Mouse (Mus musculus): Measurements from ENCODE around the gene Tbpl2. TPM values are rescaled to one million over a fixed set of nuclear protein-coding genes. Genes with fewer than 3 reads are reported as not detected.

Gene Tbpl2
- total RNA-seq (2021): not detected

DNA sequence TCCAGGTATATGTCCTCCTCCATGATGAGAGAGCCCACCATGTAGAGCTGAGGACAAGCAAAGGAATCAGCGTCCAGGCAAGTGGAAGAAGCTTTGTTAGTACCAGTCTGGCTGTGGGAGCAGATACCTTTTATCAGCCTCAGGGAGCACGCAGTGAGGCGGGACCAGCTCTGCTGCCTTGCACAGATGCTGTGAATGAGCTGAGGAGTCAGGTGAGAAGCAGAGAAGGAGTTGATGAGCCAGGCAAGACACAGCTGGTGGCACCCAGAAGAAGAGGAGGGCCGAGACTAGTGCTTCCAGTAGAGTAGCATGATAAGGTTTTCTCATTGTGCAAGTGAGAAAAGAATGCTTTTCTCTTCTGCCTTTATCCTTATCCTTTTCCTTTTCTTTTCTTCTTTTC, at the start of gene Tbpl2:
Tbpl2 (minus strand) TSS at position 101 of the 400 bp plus-strand sequence.
- no peak for DNase-seq (ENCODE audit: extremely low spot score in 1 of 2, low spot score in 1 of 2)

DNA sequence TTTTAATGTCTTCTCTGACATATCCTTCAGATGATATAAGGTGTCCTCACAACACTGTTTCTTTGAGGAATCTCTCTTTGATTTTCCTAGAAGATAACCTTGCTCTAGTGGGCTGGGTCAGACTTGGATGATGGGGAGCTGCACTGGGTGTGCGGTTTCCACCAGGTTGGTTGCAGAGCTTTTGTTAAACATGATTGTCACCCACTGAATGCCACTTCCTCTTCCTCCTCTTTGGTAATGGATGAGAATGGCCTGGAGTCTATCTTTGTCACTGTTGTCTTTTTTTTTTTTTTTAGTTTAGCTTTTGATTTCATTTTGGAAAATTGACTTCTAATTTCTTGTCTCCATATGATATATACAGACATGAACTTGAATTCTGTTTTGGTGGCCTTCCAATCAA, 38.0 kb upstream of the Tbpl2 start:
- DNase-seq (ENCODE audit: extremely low spot score in 1 of 2, low spot score in 1 of 2): no peak

DNA sequence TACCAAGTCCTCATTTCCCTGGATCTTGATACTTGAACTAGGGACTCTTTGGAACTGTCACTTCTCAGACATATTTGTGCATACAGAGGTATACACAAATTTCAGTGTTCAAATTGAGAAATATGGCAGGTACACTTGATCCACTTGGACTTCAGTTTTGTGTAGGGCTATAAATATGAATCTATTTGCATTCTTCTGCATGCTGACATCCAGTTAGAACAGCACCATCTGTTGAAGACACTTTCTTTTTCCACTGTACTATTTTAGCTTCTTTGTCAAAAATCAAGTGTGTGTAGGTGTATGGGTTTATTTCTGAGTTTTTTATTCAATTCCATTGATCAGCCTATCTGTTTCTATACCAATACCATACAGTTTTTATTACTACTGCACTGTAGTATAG, 12.7 kb upstream of the Tbpl2 start:
- DNase-seq (ENCODE audit: extremely low spot score in 1 of 2, low spot score in 1 of 2): no peak

DNA sequence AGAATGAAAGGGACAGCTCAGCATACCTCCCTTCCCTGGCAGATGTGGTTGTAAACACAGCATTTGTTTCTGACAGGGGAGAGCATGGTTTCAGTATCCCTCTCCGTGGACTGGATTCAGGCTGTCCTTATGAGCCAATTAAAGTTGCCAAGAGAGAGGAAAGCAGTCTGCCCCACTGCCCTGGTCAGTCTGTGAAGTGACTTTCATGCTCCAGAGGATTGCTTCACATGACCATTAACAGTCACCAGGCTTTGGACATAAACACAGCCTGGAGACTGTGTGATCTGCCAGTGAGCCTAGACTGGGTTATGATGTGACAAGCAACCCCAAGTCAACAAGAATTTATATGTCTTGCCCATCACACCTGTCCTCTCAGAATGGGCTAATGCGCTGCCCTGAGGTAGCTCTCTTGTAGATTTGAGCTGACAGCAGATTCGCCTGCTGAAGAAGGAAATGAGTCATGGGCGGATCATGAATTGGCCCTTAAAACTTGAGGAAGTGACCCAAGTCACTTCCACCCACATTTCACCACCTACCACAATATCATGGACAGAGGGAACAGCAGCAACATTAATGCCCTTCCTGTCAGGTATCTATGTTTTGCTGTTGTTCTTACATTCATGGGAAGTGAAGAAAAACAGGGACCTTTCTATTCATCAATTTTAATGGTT, 7.4 kb upstream of the Tbpl2 start:
- no peak for DNase-seq (ENCODE audit: extremely low spot score in 1 of 2, low spot score in 1 of 2)

DNA sequence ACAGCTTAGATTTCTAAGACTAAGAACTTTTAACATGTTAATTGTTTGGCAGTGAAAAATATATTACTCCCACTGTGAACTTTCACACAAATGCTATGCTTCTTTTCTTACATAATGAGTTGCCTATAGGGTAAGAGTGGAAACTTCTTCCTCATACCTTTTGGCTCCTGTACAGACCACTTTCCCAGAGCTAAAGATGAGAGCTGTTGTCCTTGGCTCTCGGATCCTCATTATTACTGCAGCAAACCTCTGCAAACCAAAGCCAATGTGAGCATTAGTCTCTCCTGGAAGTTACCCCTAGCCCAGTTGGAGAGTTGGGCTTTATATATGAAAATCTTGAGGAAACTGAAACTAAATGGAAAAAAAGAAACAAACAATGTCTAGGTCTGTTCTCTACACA, 5.5 kb downstream of the Tbpl2 start:
- no peak for DNase-seq (ENCODE audit: extremely low spot score in 1 of 2, low spot score in 1 of 2)

DNA sequence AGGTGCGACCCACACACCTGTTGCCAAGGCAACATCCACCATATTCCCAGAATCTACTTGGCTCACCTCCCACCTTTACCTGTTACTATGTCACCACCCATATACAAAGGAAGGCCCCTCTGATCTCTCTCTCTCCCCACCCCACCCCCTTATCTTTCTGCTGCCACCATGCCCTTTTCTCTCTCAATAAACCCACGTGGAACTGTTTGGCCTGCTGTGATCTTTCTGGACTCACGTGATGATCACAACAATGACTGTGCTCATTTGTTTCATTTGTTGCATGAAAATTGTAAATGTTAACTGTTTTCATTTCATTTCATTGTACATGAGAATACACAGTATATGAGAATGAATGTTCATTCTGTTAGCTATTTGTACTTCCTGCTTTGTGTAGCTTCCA, 45.9 kb downstream of the Tbpl2 start:
- DNase-seq (ENCODE audit: extremely low spot score in 1 of 2, low spot score in 1 of 2): no peak

DNA sequence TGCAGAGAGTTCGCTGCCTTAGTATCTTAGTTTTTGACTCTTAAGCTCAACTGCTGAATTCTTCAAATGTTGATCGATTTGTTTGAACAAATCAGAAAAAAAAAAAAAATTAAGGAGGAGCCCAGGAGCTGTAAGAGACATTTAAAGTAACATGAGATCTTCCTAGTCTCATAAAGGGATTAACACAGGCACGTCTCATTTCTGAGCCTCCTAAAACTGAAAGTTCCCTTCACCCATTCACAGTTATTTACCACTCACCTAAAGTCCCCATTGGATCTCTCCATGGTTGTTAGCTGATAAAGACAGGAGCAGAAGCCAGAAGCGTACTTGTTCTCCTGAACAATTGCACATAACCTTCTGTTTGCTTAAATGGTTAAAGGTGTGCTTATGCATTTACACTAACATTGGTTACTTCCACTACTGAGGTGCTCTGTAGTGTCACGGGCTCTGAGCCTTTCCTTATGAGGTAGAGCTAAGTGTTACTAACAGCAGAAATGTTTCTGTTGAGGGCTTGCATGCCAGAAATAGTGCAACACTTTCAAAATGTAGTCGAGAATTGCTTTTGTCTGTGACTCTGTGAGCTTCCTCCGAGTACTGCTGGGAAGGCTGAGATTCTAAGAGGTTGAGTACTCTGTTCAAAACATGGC, 46.9 kb downstream of the Tbpl2 start, which contains the start of gene Hnmt:
Hnmt (minus strand) TSS at position 51 of the 647 bp plus-strand sequence.
- no peak for DNase-seq (ENCODE audit: extremely low spot score in 1 of 2, low spot score in 1 of 2)

DNA sequence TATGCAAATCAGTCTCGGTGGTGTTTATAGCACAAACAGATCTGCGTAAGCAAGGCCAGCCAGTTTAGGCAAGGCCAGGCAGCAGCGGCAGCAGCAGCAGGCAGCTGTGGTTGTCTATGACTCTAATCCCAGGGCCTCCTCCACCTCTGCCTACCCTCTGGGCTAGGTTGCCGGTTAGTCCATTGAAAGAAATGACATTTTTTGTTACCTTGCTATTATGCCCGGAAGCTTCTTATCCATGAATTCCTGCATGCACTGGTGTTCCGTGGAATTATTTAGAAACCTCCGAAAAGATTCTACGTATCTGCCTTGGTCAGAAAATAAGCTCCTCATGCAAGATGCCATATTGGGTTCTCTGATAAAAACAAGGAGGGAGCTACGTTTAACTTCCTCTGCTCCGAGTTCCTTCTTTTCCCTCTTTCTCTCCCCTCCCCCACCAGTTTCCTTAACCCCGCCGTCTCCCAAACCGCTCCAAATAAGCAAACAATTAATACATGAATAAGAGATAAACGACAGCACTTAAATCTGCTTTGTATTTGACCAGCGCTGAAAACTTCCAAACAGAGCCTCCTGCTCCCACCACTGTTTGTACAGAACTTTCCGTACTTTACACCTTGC, 47.8 kb downstream of the Tbpl2 start:
- peak; percentile 42 to 44 for DNase-seq (ENCODE audit: extremely low spot score in 1 of 2, low spot score in 1 of 2)

DNA sequence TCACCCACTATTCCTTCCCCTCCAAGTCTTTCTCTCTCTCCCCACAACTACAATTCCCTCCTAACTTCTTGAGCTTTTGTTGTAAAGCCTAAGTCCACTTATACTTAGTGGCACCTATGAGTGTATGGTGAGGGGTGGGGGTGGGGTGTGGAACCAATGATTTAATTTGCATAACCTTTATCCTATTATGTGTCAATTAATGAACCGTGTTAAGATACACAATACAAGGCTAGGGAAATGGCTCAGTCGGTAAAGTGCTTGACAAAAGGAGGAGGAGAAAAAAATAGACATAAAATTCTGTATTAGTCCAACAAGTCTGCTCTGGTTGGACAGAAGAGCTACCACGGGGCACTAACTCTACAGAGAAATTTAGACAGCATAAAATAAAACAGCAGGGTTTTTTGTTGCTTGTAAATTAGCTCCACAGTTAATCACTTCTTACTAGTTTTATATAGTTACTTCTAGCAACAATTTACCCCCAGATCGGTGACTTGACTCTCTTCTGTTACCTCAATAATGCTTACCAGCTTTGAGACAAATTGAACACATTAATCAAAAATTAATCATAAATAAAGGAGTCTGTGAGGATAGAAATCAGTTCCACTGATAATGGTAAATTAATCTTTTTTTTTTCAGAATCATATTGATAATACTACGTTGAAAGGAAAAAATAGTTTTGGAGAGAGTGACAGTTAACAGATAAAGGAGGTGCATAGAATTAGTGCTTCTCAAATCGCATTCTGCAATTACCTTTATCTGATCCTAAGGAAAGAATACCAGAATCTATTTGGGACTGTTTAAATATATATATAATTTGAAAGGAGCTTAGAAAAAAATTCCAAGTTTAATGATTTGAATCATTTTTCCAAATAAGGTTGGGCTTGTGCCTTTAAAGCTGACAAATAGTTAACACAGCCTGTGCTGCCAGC, 48.6 kb downstream of the Tbpl2 start:
- no peak for DNase-seq (ENCODE audit: extremely low spot score in 1 of 2, low spot score in 1 of 2)

DNA sequence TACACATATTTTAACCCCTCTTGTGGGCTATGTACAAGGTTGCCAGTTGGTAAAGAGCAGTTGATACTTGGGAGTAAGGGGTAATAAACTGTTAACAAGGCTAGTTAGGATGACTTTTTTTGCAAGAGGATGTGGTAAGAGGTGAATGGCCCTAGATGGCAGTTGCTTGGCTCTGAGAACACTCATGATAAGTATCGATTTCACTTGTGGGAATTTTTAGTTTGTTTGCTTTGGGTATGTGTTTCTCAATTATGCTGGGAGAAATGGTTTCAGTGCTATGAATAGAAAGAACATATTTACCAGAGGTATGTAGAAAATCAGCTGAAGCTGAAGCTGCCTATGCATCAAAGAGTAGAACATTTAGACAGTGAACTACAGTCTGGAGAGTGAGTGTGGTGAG, 53.5 kb downstream of the Tbpl2 start:
- no peak for DNase-seq (ENCODE audit: extremely low spot score in 1 of 2, low spot score in 1 of 2)

DNA sequence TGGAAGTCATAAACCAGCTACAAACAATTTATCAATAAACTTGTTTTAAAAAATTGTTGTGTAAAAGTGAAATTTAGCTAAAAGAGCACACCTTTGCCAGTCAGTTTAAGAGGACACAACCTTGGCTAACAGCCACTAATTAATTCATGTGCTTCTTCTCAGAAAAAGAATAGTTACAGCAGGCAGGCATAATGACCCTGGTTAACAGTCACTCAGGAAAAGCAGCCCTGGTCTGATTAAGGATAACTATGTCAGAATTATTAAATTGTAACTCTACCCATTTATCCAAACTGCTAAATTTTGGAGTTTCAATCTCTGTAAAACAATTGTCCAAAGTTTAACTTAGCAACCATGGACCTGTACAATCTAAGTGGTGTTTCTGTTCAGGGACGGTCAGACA, 55.9 kb downstream of the Tbpl2 start:
- no peak for DNase-seq (ENCODE audit: extremely low spot score in 1 of 2, low spot score in 1 of 2)

Other genes with a start within 250 kb of the Tbpl2 start
- gene Hnmt, start 47.2 kb downstream of the Tbpl2 start, total RNA-seq (2021): 10 to 100 TPM; 26.6 to 27.6 TPM
- gene Il1f8, start 56.6 kb upstream of the Tbpl2 start, total RNA-seq (2021): not detected
- not detected for gene Il1f9, start 89.9 kb upstream of the Tbpl2 start, total RNA-seq (2021)
- not detected for gene Il1f6, start 118.8 kb upstream of the Tbpl2 start, total RNA-seq (2021)
- gene Il1f5, start 180.4 kb upstream of the Tbpl2 start, total RNA-seq (2021): not detected
- not detected for gene Il1f10, start 194.6 kb upstream of the Tbpl2 start, total RNA-seq (2021)
- gene Il1rn, start 240.3 kb upstream of the Tbpl2 start, total RNA-seq (2021): not detected